Mouse (Mus musculus) forelimb bud, embryonic 11.5 days (tissue): ENCODE results near the gene Cacna2d4.

Experiments used
- DNase-seq: peaks from one replicate; pipeline ENCODE4 v3.0.0-alpha.2; 2012; ENCODE audit warnings: low read depth, low spot score

The Cacna2d4 gene

GRCm38 (mm10) chr6:119386821-119387220 lies 150.5 kb downstream of the Cacna2d4 start:
- no peak for DNase-seq

- peak; percentile 54 for DNase-seq
Measured at GRCm38 (mm10) chr6:119387801-119388649, 151.7 kb downstream of the Cacna2d4 start.

- peak; percentile 98 for DNase-seq
Measured at GRCm38 (mm10) chr6:119388650-119389012, 152.3 kb downstream of the Cacna2d4 start.

GRCm38 (mm10) chr6:119389089-119389488 lies 152.8 kb downstream of the Cacna2d4 start:
- DNase-seq = no peak

GRCm38 (mm10) chr6:119390728-119391127 lies 154.4 kb downstream of the Cacna2d4 start:
- no peak for DNase-seq

GRCm38 (mm10) chr6:119392836-119393235 lies 156.5 kb downstream of the Cacna2d4 start:
- no peak for DNase-seq

- DNase-seq = no peak
Measured at GRCm38 (mm10) chr6:119395421-119396308, 159.3 kb downstream of the Cacna2d4 start.

GRCm38 (mm10) chr6:119396309-119396634 lies 159.9 kb downstream of the Cacna2d4 start:
- DNase-seq = no peak

GRCm38 (mm10) chr6:119399371-119399770 lies 163.0 kb downstream of the Cacna2d4 start:
- DNase-seq = no peak

- DNase-seq = no peak
Measured at GRCm38 (mm10) chr6:119400649-119401048, 164.3 kb downstream of the Cacna2d4 start.

- no peak for DNase-seq
Measured at GRCm38 (mm10) chr6:119401545-119402304, 165.4 kb downstream of the Cacna2d4 start.
